Mouse (Mus musculus) T-cell, adult 2 months (primary cell): ENCODE measurements around the gene Man2b1.

Experiments used
- DNase-seq: peaks from one replicate; pipeline ENCODE4 v3.0.0; 2022; ENCODE audit warnings: low spot score

Gene Man2b1

DNA sequence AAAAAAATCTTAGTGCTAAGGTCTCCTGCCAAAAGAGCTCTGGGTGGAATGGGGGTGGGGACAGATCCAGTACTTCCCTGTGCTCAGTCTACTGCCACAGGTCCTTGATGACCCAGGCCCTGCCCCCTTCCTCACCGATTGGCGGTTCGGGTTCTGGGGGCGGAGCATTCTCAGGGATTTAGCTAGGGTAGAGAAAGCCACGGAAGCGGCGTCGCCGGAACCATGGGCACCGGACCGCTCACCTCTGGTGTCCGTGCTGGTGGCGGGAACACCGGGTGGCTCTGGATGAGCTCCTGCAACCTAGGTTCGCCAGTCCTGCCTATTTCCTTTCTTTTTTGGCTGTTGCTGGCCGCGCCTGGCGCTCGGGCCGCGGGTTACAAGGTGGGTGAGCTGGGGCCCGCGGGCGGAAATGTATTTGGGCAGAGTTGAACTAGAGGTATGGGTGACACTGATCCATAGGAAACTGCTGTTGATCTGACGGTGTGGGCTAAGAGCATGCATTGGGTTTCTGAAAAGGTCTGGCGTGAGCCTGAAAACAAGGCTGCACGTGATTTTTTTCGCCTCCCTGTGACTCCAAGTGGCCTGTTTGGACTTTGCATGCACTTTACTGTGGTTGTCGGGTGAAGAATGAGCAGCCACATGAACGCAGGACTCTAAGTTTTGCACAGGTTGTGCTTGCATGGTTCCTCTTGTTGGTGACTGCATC, at the start of gene Man2b1:
Man2b1 (plus strand) TSS at position 163 of the 706 bp plus-strand sequence.
- peak; percentile 85 for DNase-seq

DNA sequence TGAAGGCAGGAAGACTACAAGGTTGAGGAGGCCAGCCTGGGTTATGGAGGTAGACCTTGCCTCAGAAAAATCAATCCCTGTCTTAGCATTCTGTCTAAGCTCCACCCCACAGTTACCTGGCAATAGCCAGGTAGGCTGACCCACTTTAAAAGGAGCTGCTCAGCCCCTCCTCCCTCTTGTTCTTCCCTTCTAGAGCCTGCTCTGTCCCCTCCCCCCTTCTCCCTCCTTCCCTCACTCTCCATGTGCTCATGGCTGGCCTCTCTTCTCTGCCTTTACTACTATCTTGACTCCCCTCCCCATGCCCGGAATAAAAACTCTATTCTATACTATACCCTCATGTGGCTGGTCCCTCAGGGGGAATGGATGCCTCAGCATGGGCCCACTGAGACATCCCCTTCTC, 49.2 kb upstream of the Man2b1 start:
- DNase-seq = no peak

DNA sequence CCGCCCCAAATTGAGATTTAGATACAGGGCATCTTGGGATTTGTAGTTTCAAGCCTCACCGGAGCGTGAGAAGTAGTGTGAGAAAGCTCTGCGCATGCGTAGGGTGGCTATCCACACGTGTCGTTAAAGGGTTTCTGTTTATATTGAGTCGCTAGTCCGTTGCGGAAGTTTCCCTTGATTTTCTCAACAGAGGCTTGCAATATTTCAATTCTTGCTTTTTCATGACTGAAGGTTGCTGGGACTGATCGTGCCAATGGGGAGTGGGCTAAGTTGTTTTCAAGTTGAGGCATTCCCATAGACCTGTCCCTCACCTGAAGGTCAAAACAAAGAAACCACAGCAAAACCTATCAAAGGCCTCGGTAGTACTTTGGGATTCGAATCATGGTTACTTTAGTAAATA, 48.3 kb upstream of the Man2b1 start:
- DNase-seq = peak; percentile 84

DNA sequence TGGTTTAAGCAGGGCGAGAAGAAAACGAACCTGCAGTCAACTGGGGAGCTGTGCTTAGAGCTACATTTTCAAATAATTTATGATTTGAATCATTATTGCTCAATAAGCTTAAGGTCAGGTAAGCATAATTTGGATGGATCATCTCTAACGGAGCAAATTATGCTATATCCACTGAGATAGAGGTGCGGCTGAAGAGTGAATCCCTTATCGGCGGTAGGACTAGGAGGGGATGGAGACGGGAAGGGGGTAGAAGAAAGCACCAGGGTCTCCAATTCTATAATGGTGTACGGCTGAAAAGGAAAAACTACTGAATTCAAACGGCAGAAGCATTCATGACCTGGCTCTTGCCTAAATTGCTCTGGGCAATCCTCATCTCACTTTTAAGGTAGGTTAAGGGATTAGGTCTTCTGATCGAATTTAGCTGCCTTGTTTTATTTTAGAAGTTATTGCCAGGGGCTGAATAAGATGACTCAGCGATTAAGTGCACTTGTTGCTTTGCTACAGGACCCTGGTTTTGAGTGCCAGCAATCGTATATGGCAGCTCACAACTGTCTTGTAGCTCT, 47.8 kb upstream of the Man2b1 start:
- DNase-seq = no peak

DNA sequence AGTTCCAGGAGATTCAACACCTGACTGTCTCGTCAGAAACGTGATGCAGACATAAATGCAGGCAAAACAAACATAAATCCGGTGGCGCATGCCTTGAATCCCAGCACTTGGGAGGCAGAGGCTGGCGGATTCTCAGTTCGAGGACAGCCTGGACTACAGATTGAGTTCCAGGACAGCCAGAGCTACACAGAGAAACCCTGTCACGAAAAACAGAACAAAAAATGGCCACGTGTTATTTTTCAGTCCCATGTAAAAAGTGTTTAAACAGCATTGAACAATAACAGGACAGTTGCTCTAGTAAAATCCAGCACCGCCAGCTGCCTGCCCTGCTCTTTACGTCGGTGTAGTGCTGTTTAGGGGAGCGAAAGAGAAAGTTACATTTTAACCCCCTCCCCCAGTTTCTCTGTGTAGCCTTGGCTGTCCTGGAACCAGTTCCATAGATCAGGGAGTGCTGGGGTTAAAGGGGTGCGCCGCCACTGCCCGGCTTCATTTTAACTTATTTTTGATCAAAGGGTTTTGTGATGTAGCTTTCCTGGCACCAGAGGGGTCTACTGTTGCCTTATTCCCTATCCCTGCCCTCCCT, 47.3 kb upstream of the Man2b1 start:
- DNase-seq = peak; percentile 47

DNA sequence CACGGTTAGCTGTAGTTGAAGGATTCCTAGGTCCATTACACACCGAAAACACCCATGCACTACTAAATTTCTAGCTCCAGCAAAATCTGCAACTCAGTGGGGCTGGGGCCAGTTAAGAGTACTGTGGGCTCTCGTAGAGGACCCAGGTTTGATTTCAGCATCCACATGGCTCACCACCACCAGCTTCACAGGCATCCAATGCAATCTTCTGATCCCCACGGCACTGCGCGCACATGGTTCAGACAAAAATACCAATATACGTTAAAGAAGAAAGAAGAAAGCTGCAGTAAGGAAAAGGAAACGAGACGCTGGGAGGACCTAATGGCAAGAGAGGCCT, 46.7 kb upstream of the Man2b1 start:
- no peak for DNase-seq

DNA sequence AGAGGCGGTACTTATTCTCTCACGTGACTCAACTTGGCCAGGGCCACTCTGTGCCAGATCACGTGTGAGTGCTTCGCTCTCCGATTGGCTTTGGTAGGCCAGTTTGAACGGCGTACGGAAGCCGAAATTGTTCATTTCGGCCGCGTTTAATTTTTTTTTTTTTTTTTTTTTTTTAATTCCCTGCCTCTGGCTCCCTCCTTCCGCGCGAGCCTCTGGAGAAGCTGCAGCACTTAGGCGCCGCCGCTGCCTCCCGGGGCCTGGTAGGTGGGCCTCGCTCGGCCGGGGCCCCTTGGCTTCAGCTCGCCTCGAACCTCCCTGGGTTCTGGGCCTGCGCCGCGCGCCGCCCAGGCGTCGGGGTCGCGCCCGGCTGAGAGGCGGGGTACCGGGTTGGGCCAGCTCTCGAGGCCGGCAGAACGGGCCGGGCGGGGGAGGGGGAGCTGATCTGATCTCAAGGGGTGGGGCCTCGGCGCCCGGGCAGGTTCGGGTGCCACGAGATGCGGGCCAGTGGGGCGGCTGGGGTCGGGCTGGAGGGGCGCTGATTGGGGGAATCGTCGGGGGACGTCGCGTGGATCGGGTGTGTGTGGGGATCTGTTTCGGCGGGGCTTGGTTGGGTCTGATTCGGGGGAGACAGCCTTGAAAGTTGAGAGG, 46.2 kb upstream of the Man2b1 start, which contains the start of gene Tnpo2:
Tnpo2 (plus strand) TSS at position 198 of the 648 bp plus-strand sequence.
- peak; percentile 92 for DNase-seq

DNA sequence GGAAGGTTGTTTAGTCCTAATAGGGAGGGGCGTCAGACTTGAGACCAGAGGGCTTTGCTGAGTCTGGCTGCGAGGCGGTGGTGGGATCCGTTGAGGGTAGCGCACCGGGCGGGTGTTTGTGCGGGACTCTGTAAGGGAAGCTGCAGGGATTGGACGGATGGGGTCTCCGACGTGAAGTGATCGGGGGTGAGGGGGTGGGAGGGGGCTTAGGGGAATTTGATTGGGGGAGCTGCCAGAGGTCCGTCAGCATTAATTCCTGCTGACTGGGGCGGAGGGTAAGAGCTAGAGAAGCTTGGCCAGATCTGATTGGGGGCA, 45.7 kb upstream of the Man2b1 start:
- DNase-seq = no peak

DNA sequence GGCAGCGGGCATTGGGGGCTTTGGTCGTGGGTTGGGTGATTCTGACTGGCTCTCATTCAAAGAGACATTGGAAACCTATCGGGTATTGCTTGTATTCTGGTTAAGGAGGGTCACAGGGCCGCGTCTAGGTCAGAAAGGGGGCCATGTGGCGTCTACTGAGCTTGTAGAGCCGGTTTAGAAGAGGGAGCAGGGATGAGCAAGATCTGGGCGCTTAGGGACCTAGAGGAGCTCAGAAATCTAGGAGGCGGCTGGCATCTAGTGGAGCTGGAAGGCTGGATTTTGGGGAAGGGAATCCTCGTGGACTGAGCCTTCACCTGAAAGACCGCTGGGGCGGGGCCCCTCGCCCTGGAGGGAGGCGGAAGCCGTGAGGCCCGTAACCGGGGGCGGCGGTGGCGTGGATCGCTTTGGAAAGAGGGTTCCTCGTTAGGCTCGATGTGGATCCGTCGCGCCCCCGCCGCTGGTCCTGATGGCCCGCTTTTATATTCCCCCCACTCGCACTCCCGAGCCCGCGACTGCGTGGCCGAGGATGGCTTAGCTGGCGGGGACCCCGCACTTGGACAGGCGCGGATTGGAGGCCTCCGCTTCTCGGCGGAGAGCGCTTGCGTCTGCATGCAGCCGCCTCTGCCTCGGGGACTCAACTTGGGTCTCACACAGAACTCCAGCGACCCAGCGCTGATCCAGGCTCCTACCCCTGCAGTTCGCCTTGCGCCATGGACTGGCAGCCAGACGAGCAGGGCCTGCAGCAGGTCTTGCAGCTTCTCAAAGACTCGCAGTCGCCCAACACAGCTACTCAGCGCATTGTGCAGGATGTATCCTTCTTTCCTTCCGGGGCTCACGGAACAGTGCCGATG, 45.2 kb upstream of the Man2b1 start:
- peak; percentile 46 for DNase-seq

DNA sequence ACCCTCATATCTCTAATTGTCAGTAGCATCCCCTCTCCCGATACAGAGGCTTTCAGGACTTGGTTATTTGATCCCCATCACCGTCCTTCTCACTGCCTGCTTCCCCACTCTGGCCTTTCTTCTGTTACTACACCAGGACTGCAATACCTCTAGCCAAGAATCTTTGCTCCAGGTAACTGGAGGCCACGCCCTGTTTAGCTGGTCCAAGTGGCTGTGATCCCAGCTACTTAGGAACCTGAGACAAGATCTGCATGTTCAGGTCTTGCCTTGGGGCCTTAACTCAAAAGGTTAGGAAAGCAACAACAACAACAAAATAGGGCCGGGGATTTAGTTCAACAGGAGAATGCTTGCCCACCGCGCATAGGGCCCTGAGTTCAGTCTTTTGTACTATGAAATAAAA, 39.5 kb upstream of the Man2b1 start:
- no peak for DNase-seq

DNA sequence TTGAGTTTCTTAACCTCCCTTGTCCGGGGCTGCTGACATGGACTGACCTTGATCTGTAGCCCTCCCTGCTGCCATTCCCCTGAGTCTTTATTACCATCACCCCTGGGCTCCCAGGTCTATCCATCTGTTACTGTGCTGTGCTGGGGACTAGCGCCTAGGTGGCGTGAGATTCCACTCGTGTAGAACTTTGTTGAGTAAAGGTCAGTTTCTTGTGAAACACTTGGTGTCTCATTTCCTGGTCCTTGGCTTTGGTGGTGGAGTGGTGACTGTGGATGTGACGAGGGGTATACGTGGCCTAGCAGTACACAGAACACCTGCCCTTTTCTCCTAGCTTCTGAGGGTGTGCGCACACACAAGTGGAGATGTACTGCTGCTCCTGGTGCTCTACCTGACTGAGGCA, 25.7 kb upstream of the Man2b1 start:
- DNase-seq = no peak

DNA sequence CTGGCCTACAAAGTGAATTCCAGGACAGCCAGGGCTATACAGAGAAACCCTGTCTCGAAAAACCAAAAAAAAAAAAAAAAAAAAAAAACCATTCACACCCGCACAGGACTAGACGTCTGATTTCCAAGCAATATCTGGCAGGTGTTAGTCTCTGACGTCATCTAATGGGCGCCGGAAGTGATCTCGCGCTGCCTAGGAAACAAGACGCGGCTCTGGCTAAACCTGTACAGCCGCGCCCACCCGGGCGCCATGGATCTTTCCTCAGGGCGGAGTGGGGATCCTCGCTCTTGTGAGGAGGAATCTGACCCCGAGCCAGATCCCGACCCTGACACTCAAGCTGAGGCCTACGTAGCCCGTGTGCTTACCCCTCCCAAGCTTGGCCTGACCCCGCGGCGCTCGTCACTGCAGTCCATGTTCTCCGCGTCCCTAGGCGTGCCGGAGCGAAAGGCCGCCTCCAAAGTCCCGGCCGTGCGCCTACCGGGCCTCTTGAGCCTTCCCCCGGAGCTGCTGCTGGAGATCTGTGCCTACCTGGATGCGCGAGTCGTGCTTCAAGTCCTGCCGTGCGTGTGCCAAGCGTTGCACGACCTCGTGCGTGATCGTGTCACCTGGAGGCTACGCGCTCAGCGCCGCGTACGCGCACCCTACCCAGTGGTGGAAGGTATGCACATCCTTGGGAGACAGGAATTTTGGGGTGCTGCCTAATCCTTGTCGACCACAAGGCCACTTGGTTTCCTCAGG, 23.0 kb upstream of the Man2b1 start, which contains the start of gene Fbxw9:
Fbxw9 (plus strand) TSS at position 177 of the 738 bp plus-strand sequence.
- peak; percentile 92 for DNase-seq

DNA sequence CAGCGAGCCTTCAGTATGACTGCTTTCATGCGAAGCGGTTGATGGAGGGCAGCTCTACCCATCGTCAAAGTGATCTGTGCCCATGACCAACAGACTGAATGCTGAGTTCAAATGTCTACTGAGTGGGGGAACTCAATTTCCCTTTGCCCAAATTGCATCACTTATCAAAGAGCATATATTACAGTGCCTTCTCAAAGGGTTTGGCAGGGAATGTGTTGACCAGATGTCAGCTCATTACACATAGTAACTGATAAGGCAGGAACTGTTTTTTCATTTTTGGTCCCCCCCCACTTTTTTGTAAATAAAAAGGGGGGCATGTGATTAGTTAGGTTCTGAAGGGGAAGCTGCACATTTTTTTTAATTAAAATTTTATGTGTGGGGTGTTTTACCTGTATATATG, 20.5 kb upstream of the Man2b1 start:
- no peak for DNase-seq

DNA sequence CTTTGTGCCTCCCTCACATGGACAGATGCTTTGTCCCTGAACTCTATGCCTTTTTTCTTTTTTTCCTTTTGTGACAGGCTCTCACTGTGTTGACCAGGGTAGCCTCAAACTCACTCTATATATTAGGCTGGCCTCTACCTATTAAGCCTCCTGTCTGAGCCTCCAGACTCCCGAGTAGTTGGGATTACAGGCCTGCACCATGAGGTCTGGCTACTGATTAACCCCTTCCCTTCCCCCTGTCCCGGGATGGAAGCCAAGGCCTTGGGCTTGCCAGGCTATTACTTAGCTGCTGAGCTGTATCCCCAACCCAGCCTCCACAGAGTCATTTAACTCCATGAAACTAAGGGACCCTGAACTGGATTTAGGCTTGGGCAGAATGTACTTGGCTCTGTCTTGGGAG, 17.9 kb upstream of the Man2b1 start:
- no peak for DNase-seq

DNA sequence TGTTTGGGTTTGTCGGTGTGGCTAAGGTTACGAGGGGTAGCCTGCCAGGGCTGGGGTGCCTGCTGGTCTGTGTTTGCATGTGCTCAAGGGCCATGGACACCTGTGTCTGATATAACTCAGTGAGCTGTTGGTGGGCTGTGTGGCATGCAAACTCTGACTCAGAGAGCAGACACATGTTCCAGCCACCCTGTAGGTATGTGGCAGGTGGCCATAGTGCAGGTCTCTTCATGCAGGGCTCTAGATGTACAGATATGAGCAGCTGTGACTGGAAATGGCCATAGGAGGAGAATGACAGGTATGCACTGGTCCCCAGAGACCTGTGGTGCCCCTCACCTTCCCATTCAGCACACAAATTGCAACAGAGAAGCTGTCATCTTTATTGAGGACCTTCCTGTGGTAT, 15.9 kb upstream of the Man2b1 start:
- no peak for DNase-seq

DNA sequence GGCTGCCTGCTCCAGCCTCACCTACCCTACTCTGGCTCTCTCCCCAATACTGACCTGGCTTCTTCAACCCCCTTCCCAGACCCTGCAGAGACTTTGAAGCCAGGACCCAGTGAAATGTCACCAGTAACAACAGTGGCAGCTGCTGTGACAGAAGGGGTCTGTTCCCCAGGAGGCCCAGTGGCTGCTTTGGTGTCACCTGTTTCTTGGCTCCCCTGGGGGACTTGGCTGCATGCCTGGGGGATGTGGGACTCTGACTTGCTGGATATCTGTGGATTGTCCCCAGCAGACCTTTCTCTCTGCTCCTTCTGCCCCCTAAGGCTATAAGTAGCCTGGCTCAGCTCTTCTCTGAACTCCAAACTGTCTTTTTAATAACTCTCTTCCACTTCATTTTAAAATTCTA, 15.1 kb upstream of the Man2b1 start, which contains the start of gene Gm5741:
Gm5741 (minus strand) TSS at position 1 of the 400 bp plus-strand sequence.
- no peak for DNase-seq

DNA sequence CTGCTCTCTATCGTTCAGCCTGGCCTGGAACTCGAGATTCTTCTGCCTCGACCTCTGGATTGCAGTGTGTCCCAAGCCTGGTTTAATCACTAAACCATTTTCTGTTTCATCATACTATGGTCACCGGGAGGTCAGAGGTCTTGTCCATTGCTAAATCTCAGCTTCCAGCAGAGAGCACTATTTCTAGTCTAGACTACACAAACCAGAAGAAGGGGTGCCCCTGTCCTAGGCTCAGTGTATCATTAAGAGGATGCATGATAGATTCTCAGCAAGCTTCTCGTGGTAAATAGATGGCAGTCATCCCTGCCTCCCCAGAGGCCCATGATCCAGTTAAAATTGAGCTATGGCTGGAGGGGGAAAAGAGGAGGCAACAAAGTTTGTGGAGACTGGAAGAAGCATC, 12.0 kb upstream of the Man2b1 start:
- DNase-seq = no peak

DNA sequence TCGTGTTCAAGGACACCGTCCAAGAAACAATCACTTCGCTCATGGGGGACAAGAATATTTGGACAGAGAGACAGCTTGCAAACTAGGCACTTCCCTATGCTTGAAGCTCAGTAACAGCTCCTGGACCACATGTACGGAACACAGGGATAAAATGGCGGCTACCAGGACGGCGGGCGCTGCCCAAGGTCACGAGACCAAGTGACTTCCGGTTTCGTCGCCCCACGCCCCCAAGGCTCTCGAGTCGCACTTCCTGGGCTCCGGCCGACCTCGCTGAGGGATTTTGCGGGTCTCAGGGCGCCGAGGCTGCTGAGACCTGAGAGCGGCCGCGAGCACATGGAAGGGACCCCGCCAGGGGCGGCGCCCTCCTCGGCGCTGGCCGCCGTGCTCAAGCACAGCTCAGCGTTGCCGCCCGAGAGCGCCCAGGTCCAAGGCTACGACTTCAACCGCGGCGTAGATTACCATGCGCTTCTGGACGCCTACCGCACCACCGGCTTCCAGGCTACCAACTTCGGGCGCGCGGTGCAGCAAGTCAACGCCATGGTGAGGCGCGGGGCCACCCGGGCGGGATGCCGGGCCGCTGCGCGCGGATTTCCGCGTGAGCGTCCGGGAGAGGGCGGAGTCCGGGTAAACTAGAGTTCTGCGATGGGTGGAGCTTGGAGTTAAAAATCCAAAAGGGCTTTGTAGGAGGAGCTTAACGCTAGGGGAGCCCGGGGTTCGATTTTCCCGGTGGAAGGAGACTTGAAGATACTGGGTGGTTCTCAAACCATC, 11.4 kb upstream of the Man2b1 start, which contains the start of gene Dhps:
Dhps (plus strand) TSS at position 244 of the 768 bp plus-strand sequence.
- DNase-seq = peak; percentile 90

DNA sequence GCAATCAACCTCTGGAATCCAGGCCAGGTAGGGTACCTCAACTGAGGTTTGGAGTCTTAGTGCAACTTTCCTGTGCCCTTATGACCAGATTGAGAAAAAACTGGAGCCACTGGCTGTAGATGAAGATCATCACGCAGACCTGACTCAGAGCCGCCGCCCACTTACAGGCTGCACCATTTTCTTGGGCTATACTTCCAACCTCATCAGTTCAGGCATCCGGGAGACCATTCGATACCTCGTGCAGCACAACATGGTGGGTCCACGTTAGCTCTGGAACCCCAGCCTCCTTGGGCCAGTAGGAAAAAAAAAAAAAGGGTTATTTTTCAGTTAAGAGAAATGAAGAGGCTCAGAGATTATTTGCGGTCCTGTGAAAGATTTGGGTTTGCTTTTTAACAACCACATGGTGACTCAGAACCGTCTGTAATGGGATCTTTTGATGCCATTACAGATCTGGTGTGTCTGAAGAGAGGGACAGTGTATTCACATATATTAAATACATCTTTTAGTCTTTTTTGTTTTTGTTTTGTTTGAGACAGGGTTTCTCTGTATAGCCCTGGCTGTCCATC, 10.6 kb upstream of the Man2b1 start:
- DNase-seq = no peak

DNA sequence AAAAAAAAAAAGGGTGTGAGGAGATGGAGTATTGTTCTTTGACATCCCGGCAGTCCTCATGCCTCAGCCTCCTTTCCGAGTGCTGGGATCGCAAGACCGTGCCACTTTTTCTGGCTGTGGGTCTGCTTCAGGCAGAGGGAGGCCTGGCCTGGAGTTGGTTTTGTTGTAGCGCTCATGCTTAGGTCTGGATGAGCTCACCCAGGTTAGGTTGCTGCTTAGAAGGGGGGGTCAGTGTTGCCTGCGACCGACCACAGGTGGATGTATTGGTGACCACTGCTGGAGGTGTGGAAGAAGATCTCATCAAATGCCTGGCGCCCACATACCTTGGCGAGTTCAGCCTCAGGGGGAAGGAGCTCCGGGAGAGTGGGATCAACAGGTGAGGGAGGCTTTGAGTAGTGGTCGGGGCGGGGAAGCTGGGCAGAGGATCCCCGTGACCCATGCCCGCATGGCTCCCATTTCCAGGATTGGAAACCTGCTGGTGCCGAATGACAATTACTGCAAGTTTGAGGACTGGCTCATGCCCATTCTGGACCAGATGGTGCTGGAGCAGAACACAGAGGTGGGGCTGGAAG, 9.9 kb upstream of the Man2b1 start:
- no peak for DNase-seq
